Mouse (Mus musculus): ENCODE measurements around the gene Tmem9b.

DNA sequence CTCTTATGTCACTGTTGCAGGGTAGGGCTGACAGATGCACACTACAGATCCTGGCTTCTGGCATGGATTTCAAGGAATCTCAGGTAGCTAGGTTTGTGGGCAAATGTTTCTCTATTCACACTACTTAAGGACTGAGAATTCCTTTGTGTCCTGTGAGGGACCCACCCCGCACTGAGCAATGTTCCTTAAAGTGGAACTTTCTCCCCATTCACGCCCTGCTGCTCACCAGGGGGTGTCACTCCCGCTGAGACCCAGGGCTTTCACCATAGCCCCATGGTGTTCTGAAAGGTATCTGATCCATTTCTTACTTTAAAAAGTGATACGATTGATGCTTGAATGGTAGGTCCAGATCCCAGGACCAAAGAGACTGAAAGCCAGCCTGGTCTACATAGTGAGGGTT lies 50.0 kb downstream of the Tmem9b start:
- TF ChIP-seq MEF2A (IDR thresholded peaks at IDR 0.05; ENCODE audit: extremely low read depth, insufficient replicate concordance, low read depth, low read length, poor library complexity, severe bottlenecking): no peak
- TF ChIP-seq CTCF (IDR thresholded peaks at IDR 0.05 in 2 of 3, conservative IDR thresholded peaks at IDR 0.05 in 1 of 3; ENCODE audit: control insufficient read depth in 1 of 3, insufficient read depth in 1 of 3, low read depth in 2 of 3, low read length in 3 of 3, poor library complexity in 1 of 3, severe bottlenecking in 1 of 3): no peak
- no peak for TF ChIP-seq TAL1 (IDR thresholded peaks at IDR 0.05; ENCODE audit: low read length)
- no peak for TF ChIP-seq EP300 (IDR thresholded peaks at IDR 0.05; ENCODE audit: low read depth in 1 of 2, low read length in 2 of 2)
- TF ChIP-seq JUND (IDR thresholded peaks at IDR 0.05; ENCODE audit: low read depth, low read length): no peak
- TF ChIP-seq POLR2AphosphoS5 (IDR thresholded peaks at IDR 0.05; ENCODE audit: borderline replicate concordance, low read depth, low read length): no peak
